ENCODE assay signal across 8 mouse cellular contexts in the genomic region with DNA sequence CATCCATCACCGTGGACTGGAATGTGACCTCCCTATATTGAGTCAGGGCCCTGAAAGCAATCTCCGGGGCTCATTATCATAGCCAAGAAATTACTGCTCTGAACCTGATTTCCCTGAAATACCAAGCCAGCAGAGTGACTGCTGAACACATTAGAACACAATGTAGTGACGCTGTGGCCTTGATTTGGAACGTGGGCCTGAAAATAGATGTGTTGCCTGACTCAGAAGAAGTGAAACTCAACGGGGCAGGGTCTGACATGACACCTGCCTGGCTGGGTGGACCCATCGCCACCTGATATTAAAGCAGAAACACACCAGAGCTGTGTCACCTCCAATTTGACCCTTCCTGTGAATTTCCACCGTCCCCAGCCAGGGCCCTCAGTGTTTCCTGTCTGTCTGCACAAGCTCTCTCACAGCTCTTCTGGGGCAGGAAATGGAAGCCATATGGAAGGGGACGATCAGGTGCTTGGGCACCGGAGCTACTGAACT. TPM values are rescaled to one million over a fixed set of nuclear protein-coding genes. Genes with fewer than 3 reads are reported as not detected.
DNase-seq lines count a peak whose midpoint lies in the region; ATAC-seq and TF ChIP-seq lines count a peak whose summit lies in the region.

No protein-coding gene starts in this region.

- H3K36me3 ChIP-seq in midbrain, embryonic 12.5 days: peaks cover 10% of the 10 kb centered on the region
- H3K36me3 ChIP-seq in midbrain, embryonic 15.5 days (replicated peaks): no peaks in the 10 kb centered on the region
- peaks cover 15% of the 10 kb centered on the region for H3K36me3 ChIP-seq in forebrain, embryonic 14.5 days (ENCODE audit: control insufficient read depth, insufficient read depth, low read length)
- 0 out of 2 replicates have a peak, but pooled peaks cover 5% of the 10 kb centered on the region for H3K36me3 ChIP-seq in kidney, embryonic 16.5 days (ENCODE audit: insufficient read depth, low read length)

- H3K27me3 ChIP-seq in midbrain, embryonic 12.5 days: no peaks in the 10 kb centered on the region
- H3K27me3 ChIP-seq in midbrain, embryonic 15.5 days (replicated peaks): no peaks in the 10 kb centered on the region
- no peaks in the 10 kb centered on the region for H3K27me3 ChIP-seq in forebrain, embryonic 14.5 days (replicated peaks; ENCODE audit: control insufficient read depth, insufficient read depth, low read length)
- H3K27me3 ChIP-seq in kidney, embryonic 16.5 days (ENCODE audit: insufficient read depth, low read length): no peaks in the 10 kb centered on the region

- H3K4me1 ChIP-seq in midbrain, embryonic 12.5 days: peaks cover 38% of the 10 kb centered on the region
- peaks cover 29% of the 10 kb centered on the region for H3K4me1 ChIP-seq in midbrain, embryonic 15.5 days
- 0 out of 2 replicates have a peak, but pooled peaks cover 4% of the 10 kb centered on the region for H3K4me1 ChIP-seq in forebrain, embryonic 14.5 days (ENCODE audit: control insufficient read depth, insufficient read depth, low read length)
- H3K4me1 ChIP-seq in kidney, embryonic 16.5 days (ENCODE audit: insufficient read depth, low read length): peaks cover 51% of the 10 kb centered on the region
- peaks cover 33% of the 10 kb centered on the region for H3K4me1 ChIP-seq in olfactory bulb, adult 2 months (ENCODE audit: control insufficient read depth, insufficient read depth, low read length)

- WGBS in midbrain, embryonic 12.5 days: 64% methylated on average over 9 of the region's 9 CpGs
- 55% methylated on average over 9 of the region's 9 CpGs for WGBS in midbrain, embryonic 15.5 days
- WGBS in forebrain, embryonic 14.5 days: 57% methylated on average over 9 of the region's 9 CpGs
- 15% methylated on average over 9 of the region's 9 CpGs for WGBS in kidney, embryonic 16.5 days
- WGBS in olfactory bulb, adult 2 months: 32% methylated on average over 9 of the region's 9 CpGs

- no peak for ATAC-seq in midbrain, embryonic 12.5 days (ENCODE audit: low FRiP score, low read depth)
- ATAC-seq in midbrain, embryonic 15.5 days (replicated peaks): no peak
- ATAC-seq in forebrain, embryonic 14.5 days: peak; percentile 53; the same call in 1 of the 2 replicates
- ATAC-seq in kidney, embryonic 16.5 days (ENCODE audit: low FRiP score, low TSS enrichment): no peak
- ATAC-seq in monocyte, adult 5-6 weeks (replicated peaks; ENCODE audit: insufficient number of reproducible peaks, low FRiP score, low TSS enrichment, poor library complexity, severe bottlenecking): no peak

- H3K4me3 ChIP-seq in midbrain, embryonic 12.5 days: no peak overlapping the region
- no peak overlapping the region for H3K4me3 ChIP-seq in midbrain, embryonic 15.5 days
- no peak overlapping the region for H3K4me3 ChIP-seq in forebrain, embryonic 14.5 days (ENCODE audit: low read depth, low read length)
- H3K4me3 ChIP-seq in kidney, embryonic 16.5 days (ENCODE audit: low read length): no peak overlapping the region
- no peak overlapping the region for H3K4me3 ChIP-seq in olfactory bulb, adult 2 months (ENCODE audit: insufficient read depth, low read depth, low read length)

- no peak overlapping the region for H3K4me2 ChIP-seq in midbrain, embryonic 12.5 days (replicated peaks)
- no peak overlapping the region for H3K4me2 ChIP-seq in midbrain, embryonic 15.5 days
- no peak overlapping the region for H3K4me2 ChIP-seq in forebrain, embryonic 14.5 days (ENCODE audit: low read length)
- H3K4me2 ChIP-seq in kidney, embryonic 16.5 days (replicated peaks; ENCODE audit: low read depth, low read length): no peak overlapping the region

- H3K9me3 ChIP-seq in midbrain, embryonic 12.5 days: no peaks in the 10 kb centered on the region
- H3K9me3 ChIP-seq in midbrain, embryonic 15.5 days: no peaks in the 10 kb centered on the region
- no peaks in the 10 kb centered on the region for H3K9me3 ChIP-seq in forebrain, embryonic 14.5 days (replicated peaks; ENCODE audit: control insufficient read depth, low read length)
- H3K9me3 ChIP-seq in kidney, embryonic 16.5 days (ENCODE audit: low read length): no peaks in the 10 kb centered on the region

- peak overlapping the region; percentile 46; the same call in 1 of the 2 replicates for H3K27ac ChIP-seq in midbrain, embryonic 12.5 days (replicated peaks)
- no peak overlapping the region for H3K27ac ChIP-seq in midbrain, embryonic 15.5 days
- 0 out of 2 replicates have a peak overlapping the region, but pooled peaks have one; percentile 40 for H3K27ac ChIP-seq in forebrain, embryonic 14.5 days (ENCODE audit: low read depth, low read length)
- peak overlapping the region; percentile 47 for H3K27ac ChIP-seq in kidney, embryonic 16.5 days (ENCODE audit: low read length)
- peak overlapping the region; percentile 19 for H3K27ac ChIP-seq in olfactory bulb, adult 2 months (ENCODE audit: insufficient read depth, low read depth, low read length)

- TF ChIP-seq POLR2A in olfactory bulb, adult 2 months (IDR thresholded peaks at IDR 0.05; ENCODE audit: insufficient read depth, low read depth, low read length): no peak

- DNase-seq in forebrain, embryonic 14.5 days (ENCODE audit: low spot score): no peak
- no peak for DNase-seq in cerebellum, adult 11-12 months
- DNase-seq in cerebellum, adult 8-10 months: no peak

- no peak overlapping the region for H3K9ac ChIP-seq in midbrain, embryonic 12.5 days (replicated peaks)
- H3K9ac ChIP-seq in midbrain, embryonic 15.5 days: no peak overlapping the region
- H3K9ac ChIP-seq in forebrain, embryonic 14.5 days (ENCODE audit: low read length): no peak overlapping the region
- no peak overlapping the region for H3K9ac ChIP-seq in kidney, embryonic 16.5 days (replicated peaks; ENCODE audit: low read length)

- TF ChIP-seq CTCF in olfactory bulb, adult 2 months (IDR thresholded peaks at IDR 0.05; ENCODE audit: insufficient read depth, low read depth, low read length): no peak

RNA-seq across cellular contexts. Expression of a gene that starts 13.0 kb away (rescaled TPM):
- polyA plus RNA-seq in midbrain, embryonic 12.5 days (2016; fragmentation: Nextera tagmentation; extraction: Ambion mirVana): 5.9 and 6.5 TPM in 2 replicates
- 4.2 and 5.4 TPM in 2 replicates for polyA plus RNA-seq in midbrain, embryonic 15.5 days (2015; fragmentation: Nextera tagmentation; extraction: Ambion mirVana)
- 2.5 and 2.9 TPM in 2 replicates for polyA plus RNA-seq in forebrain, embryonic 14.5 days (2014; fragmentation: Nextera tagmentation; extraction: Ambion mirVana)
- 3.1 and 3.5 TPM in 2 replicates for polyA plus RNA-seq in kidney, embryonic 16.5 days (2015; fragmentation: Nextera tagmentation; extraction: Ambion mirVana)
- polyA plus RNA-seq in olfactory bulb, adult 2 months (2012; ENCODE audit: insufficient read depth, insufficient read length, low replicate concordance, missing spikeins): not detected in 2 replicates
- 6.7 to 45.7 TPM (median 7.8 TPM) in 3 replicates for total RNA-seq in monocyte, adult 5-6 weeks (2017)

RNA-seq across cellular contexts. Expression of a gene that starts 26.8 kb away (rescaled TPM):
- polyA plus RNA-seq in midbrain, embryonic 12.5 days (2016; fragmentation: Nextera tagmentation; extraction: Ambion mirVana): 86.8 and 99.4 TPM in 2 replicates
- 83.3 and 86.6 TPM in 2 replicates for polyA plus RNA-seq in midbrain, embryonic 15.5 days (2015; fragmentation: Nextera tagmentation; extraction: Ambion mirVana)
- 60.5 and 60.9 TPM in 2 replicates for polyA plus RNA-seq in forebrain, embryonic 14.5 days (2014; fragmentation: Nextera tagmentation; extraction: Ambion mirVana)
- 136 and 143 TPM in 2 replicates for polyA plus RNA-seq in kidney, embryonic 16.5 days (2015; fragmentation: Nextera tagmentation; extraction: Ambion mirVana)
- polyA plus RNA-seq in olfactory bulb, adult 2 months (2012; ENCODE audit: insufficient read depth, insufficient read length, low replicate concordance, missing spikeins): not detected in 2 replicates
- total RNA-seq in monocyte, adult 5-6 weeks (2017): 27.7 to 36.4 TPM (median 29.5 TPM) in 3 replicates

RNA-seq across cellular contexts. Expression of a gene that starts 51.2 kb away (rescaled TPM):
- 4.1 and 4.4 TPM in 2 replicates for polyA plus RNA-seq in midbrain, embryonic 12.5 days (2016; fragmentation: Nextera tagmentation; extraction: Ambion mirVana)
- 4.6 and 6.4 TPM in 2 replicates for polyA plus RNA-seq in midbrain, embryonic 15.5 days (2015; fragmentation: Nextera tagmentation; extraction: Ambion mirVana)
- 1.7 and 1.9 TPM in 2 replicates for polyA plus RNA-seq in forebrain, embryonic 14.5 days (2014; fragmentation: Nextera tagmentation; extraction: Ambion mirVana)
- polyA plus RNA-seq in kidney, embryonic 16.5 days (2015; fragmentation: Nextera tagmentation; extraction: Ambion mirVana): 0.53 and 1.1 TPM in 2 replicates
- not detected in 2 replicates for polyA plus RNA-seq in olfactory bulb, adult 2 months (2012; ENCODE audit: insufficient read depth, insufficient read length, low replicate concordance, missing spikeins)
- total RNA-seq in monocyte, adult 5-6 weeks (2017): 0.78 TPM in 1 of 3 replicates, not detected in the others
